Mouse (Mus musculus) intestine, postnatal 0 days (tissue): Measurements from ENCODE around the gene Triobp. TPM values are rescaled to one million over a fixed set of nuclear protein-coding genes. Genes with fewer than 3 reads are reported as not detected.
A peak's percentile ranks its signal among the peaks of the same experiment; 100 is the strongest.

Experiments
- ATAC-seq: fragments of 200-750 bp; cut with Nextera tagmentation; 2 replicates; pipeline ENCODE4 v1.8.0; 2017; ENCODE audit warnings: mild to moderate bottlenecking, moderate TSS enrichment, moderate library complexity
- H3K27ac ChIP-seq: fragments of 300-500 bp; sonication (generic); 2 replicates; pipeline ENCODE4 v1.5.1; 2014; ENCODE audit warnings: mild to moderate bottlenecking, low read depth, low read length, moderate library complexity
- H3K27me3 ChIP-seq: fragments of 300-500 bp; sonication (generic); replicated peaks from 2 replicates; pipeline ENCODE4 v1.6.1; 2014; ENCODE audit warnings: low read length, mixed read lengths; ENCODE audit not compliant: control insufficient read depth, insufficient read depth
- H3K36me3 ChIP-seq: fragments of 300-500 bp; sonication (generic); 2 replicates; pipeline ENCODE4 v1.6.1; 2014; ENCODE audit warnings: mild to moderate bottlenecking, moderate library complexity; ENCODE audit not compliant: control insufficient read depth, insufficient read depth
- H3K4me1 ChIP-seq: fragments of 300-500 bp; sonication (generic); replicated peaks from 2 replicates; pipeline ENCODE4 v1.6.1; 2014; ENCODE audit warnings: antibody characterized with exemption, low read length, mixed read lengths; ENCODE audit not compliant: control insufficient read depth, insufficient read depth
- H3K4me2 ChIP-seq: fragments of 300-500 bp; sonication (generic); replicated peaks from 2 replicates; pipeline ENCODE4 v1.6.1; 2014; ENCODE audit warnings: low read depth, mild to moderate bottlenecking, moderate library complexity
- H3K4me3 ChIP-seq: fragments of 300-500 bp; sonication (generic); 2 replicates; pipeline ENCODE4 v1.5.1; 2014; ENCODE audit warnings: low read depth, low read length
- H3K9ac ChIP-seq: fragments of 300-500 bp; sonication (generic); 2 replicates; pipeline ENCODE4 v1.6.1; 2014; ENCODE audit warnings: mild to moderate bottlenecking, low read depth, low read length
- H3K9me3 ChIP-seq: fragments of 300-500 bp; sonication (generic); 2 replicates; pipeline ENCODE4 v1.6.1; 2016; ENCODE audit warnings: mixed run types; ENCODE audit not compliant: control insufficient read depth
- CTCF ChIP-seq: sonication (generic); IDR thresholded peaks from 2 replicates; pipeline ENCODE4 v1.5.1; 2016; ENCODE audit warnings: low read depth, mild to moderate bottlenecking, control low read depth, antibody characterized with exemption, moderate library complexity
- WGBS: fragments of 180-500 bp; shearing (Covaris S2); extraction: QIAGEN DNeasy Blood & Tissue Kit; methylation state at CpG from one replicate; pipeline ENCODE4 v1.1.7; 2014; 5-methylcytosine and 5-hydroxymethylcytosine counted together
- polyA plus RNA-seq: library from polyadenylated mRNA; unstranded; fragments of >200 nt; fragmentation: Nextera tagmentation; extraction: Ambion mirVana; gene quantifications from 2 replicates; pipeline ENCODE4 v1.2.1, GENCODE M21; 2015

Gene Triobp
- polyA plus RNA-seq, 1 experiment from 2014 or later: 39.4 TPM

GRCm38 (mm10) chr15:79037913-79038328, 90.4 kb downstream of the Triobp start:
- H3K27ac ChIP-seq: peak overlapping the region; percentile 5; the same call in 1 of the 2 replicates
- ATAC-seq: peak; percentile 46
- 6% methylated on average over 14 of the region's 14 CpGs for WGBS
- no peak overlapping the region for H3K4me3 ChIP-seq
- no peak overlapping the region for H3K9ac ChIP-seq
- peaks cover 12% of the 10 kb centered on the region; the same call in 1 of the 2 replicates for H3K27me3 ChIP-seq
- H3K9me3 ChIP-seq: no peaks in the 10 kb centered on the region
- H3K4me1 ChIP-seq: 0 out of 2 replicates have a peak, but pooled peaks cover 3% of the 10 kb centered on the region
- peaks cover 27% of the 10 kb centered on the region for H3K36me3 ChIP-seq
- TF ChIP-seq CTCF: peak; percentile 91
- H3K4me2 ChIP-seq: peak overlapping the region; percentile 35

- no peak overlapping the region for H3K9ac ChIP-seq
- H3K9me3 ChIP-seq: no peaks in the 10 kb centered on the region
- H3K36me3 ChIP-seq: peaks cover 27% of the 10 kb centered on the region
- H3K27me3 ChIP-seq: peaks cover 15% of the 10 kb centered on the region; the same call in 1 of the 2 replicates
- no peak overlapping the region for H3K4me3 ChIP-seq
- TF ChIP-seq CTCF: no peak
- WGBS: 76% methylated on average over 10 of the region's 10 CpGs
- H3K4me1 ChIP-seq: peaks cover 3% of the 10 kb centered on the region; the same call in 1 of the 2 replicates
- 0 out of 2 replicates have a peak overlapping the region, but pooled peaks have one; percentile 5 for H3K27ac ChIP-seq
- no peak for ATAC-seq
- peak overlapping the region; percentile 35 for H3K4me2 ChIP-seq
These were observed 90.8 kb downstream of the Triobp start for GRCm38 (mm10) chr15:79038331-79038730.

GRCm38 (mm10) chr15:79038853-79039252, 91.3 kb downstream of the Triobp start:
- H3K9me3 ChIP-seq: no peaks in the 10 kb centered on the region
- peak overlapping the region; percentile 52; the same call in 1 of the 2 replicates for H3K27ac ChIP-seq
- no peak overlapping the region for H3K9ac ChIP-seq
- 15% methylated on average over 7 of the region's 7 CpGs for WGBS
- H3K4me2 ChIP-seq: peak overlapping the region; percentile 18
- H3K36me3 ChIP-seq: peaks cover 25% of the 10 kb centered on the region
- H3K27me3 ChIP-seq: peaks cover 17% of the 10 kb centered on the region; the same call in 1 of the 2 replicates
- peak; percentile 100 for TF ChIP-seq CTCF
- H3K4me3 ChIP-seq: no peak overlapping the region
- peak; percentile 80 for ATAC-seq
- peaks cover 3% of the 10 kb centered on the region; the same call in 1 of the 2 replicates for H3K4me1 ChIP-seq

GRCm38 (mm10) chr15:79040501-79041416, 93.2 kb downstream of the Triobp start:
- WGBS: 14% methylated on average over 24 of the region's 24 CpGs
- TF ChIP-seq CTCF: peak; percentile 7; the same call in 1 of the 2 replicates
- Histone ChIP-seq H3K9ac (peak overlapping the region; percentile 1; the same call in 1 of the 2 replicates), H3K36me3 (peaks cover 18% of the 10 kb centered on the region), H3K4me1 (peaks cover 3% of the 10 kb centered on the region; the same call in 1 of the 2 replicates), H3K4me2 (peak overlapping the region; percentile 94), H3K9me3 (no peaks in the 10 kb centered on the region), H3K27me3 (peaks cover 17% of the 10 kb centered on the region; the same call in 1 of the 2 replicates), H3K27ac (peak overlapping the region; percentile 73), H3K4me3 (peak overlapping the region; percentile 34)
- no peak for ATAC-seq

DNA sequence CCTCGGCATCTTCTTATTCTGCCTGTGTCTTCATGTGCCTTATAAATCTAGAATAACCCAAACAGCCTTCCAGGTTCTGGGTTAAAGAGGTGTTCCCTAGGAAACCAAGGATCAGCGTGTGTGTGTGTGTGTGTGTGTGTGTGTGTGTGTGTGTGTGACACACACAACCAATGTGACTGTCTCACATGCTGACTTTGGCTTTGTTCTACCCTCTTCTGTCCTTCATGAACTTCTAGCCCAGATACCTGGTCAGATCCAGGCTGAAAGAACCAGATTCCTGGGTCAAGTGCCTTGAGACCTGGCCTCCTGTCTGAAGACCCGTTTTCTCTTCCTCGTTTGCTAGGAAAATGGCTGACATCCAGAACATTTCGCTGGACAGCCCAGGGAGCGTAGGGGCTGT, 94.1 kb downstream of the Triobp start, which contains the start of gene Galr3:
Galr3 (plus strand) TSS at position 301 of the 400 bp plus-strand sequence.
- no peak for ATAC-seq
- Histone ChIP-seq H3K9ac (peak within 1 kb of the TSS; percentile 64), H3K4me1 (peaks cover 3% of the 10 kb centered on the region; the same call in 1 of the 2 replicates), H3K4me2 (peak within 1 kb of the TSS; percentile 94), H3K36me3 (peaks cover 9% of the 10 kb centered on the region), H3K27ac (peak within 1 kb of the TSS; percentile 73), H3K4me3 (peak within 1 kb of the TSS; percentile 49), H3K27me3 (peaks cover 17% of the 10 kb centered on the region; the same call in 1 of the 2 replicates), H3K9me3 (no peaks in the 10 kb centered on the region)
- 64% methylated on average over 6 of the region's 6 CpGs for WGBS
- TF ChIP-seq CTCF: no peak
